Mouse (Mus musculus): ENCODE measurements around the gene Gm4788. TPM values are rescaled to one million over a fixed set of nuclear protein-coding genes. Genes with fewer than 3 reads are reported as not detected.
"Not testable (repeated sequence)": the region's sequence is repeated elsewhere in the genome, so short reads cannot be mapped to it uniquely, and the experiment has no call there.

The Gm4788 gene
- polyA plus RNA-seq (2015; fragmentation: Nextera tagmentation; extraction: Ambion mirVana): not detected in 2 replicates

- H3K27me3 ChIP-seq: no peaks in the 10 kb centered on the region
- H3K9me3 ChIP-seq (replicated peaks): no peaks in the 10 kb centered on the region
- ATAC-seq: no peak
- H3K27ac ChIP-seq: no peak within 1 kb of the TSS
- no peaks in the 10 kb centered on the region for H3K36me3 ChIP-seq (ENCODE audit: poor library complexity, severe bottlenecking)
- no peak within 1 kb of the TSS for H3K9ac ChIP-seq
- no peaks in the 10 kb centered on the region for H3K4me1 ChIP-seq
- no peak within 1 kb of the TSS for H3K4me3 ChIP-seq
- H3K4me2 ChIP-seq: no peak within 1 kb of the TSS
- 94% methylated on average over 1 of the region's 1 CpGs for WGBS
Measured at GRCm38 (mm10) chr1:139781143-139781542, at the start of gene Gm4788. TSS of gene Gm4788 (minus strand) at chr1:139781243.

GRCm38 (mm10) chr1:139808594-139808993 is 27.6 kb upstream of the Gm4788 start:
- Histone ChIP-seq H3K4me3 (no peak overlapping the region), H3K27ac (no peak overlapping the region), H3K4me2 (no peak overlapping the region), H3K4me1 (no peaks in the 10 kb centered on the region), H3K27me3 (no peaks in the 10 kb centered on the region), H3K9ac (no peak overlapping the region), H3K9me3 (replicated peaks) (no peaks in the 10 kb centered on the region), H3K36me3 (ENCODE audit: poor library complexity, severe bottlenecking) (no peaks in the 10 kb centered on the region)
- ATAC-seq: no peak

GRCm38 (mm10) chr1:139769913-139770312 is 11.1 kb downstream of the Gm4788 start:
- not testable (repeated sequence) for H3K4me2 ChIP-seq; H3K4me3 ChIP-seq; H3K36me3 ChIP-seq (ENCODE audit: poor library complexity, severe bottlenecking); H3K9me3 ChIP-seq (replicated peaks); H3K4me1 ChIP-seq; H3K27me3 ChIP-seq; H3K9ac ChIP-seq; ATAC-seq; H3K27ac ChIP-seq
- WGBS: 94% methylated on average over 3 of the region's 3 CpGs

- not testable (repeated sequence) for ATAC-seq; H3K9me3 ChIP-seq (replicated peaks)
- WGBS: 94% methylated on average over 7 of the region's 22 CpGs
Measured at GRCm38 (mm10) chr1:139716681-139717080, 64.4 kb downstream of the Gm4788 start.

GRCm38 (mm10) chr1:139716249-139716648 is 64.8 kb downstream of the Gm4788 start:
- WGBS: 93% methylated on average over 11 of the region's 16 CpGs
- not testable (repeated sequence) for H3K4me1 ChIP-seq; H3K27me3 ChIP-seq; H3K9me3 ChIP-seq (replicated peaks); H3K4me3 ChIP-seq; ATAC-seq; H3K36me3 ChIP-seq (ENCODE audit: poor library complexity, severe bottlenecking); H3K27ac ChIP-seq; H3K9ac ChIP-seq; H3K4me2 ChIP-seq

More at GRCm38 (mm10) chr1:139716681-139717080, 64.4 kb downstream of the Gm4788 start:
- not testable (repeated sequence) for H3K27ac ChIP-seq; H3K27me3 ChIP-seq; H3K36me3 ChIP-seq (ENCODE audit: poor library complexity, severe bottlenecking); H3K4me2 ChIP-seq; H3K9ac ChIP-seq; H3K4me1 ChIP-seq; H3K4me3 ChIP-seq

- ATAC-seq; H3K9me3 ChIP-seq (replicated peaks); H3K27ac ChIP-seq; H3K9ac ChIP-seq; H3K4me3 ChIP-seq; H3K36me3 ChIP-seq (ENCODE audit: poor library complexity, severe bottlenecking); H3K4me1 ChIP-seq; H3K4me2 ChIP-seq; H3K27me3 ChIP-seq: not testable (repeated sequence)
- WGBS: 94% methylated on average over 18 of the region's 18 CpGs
Measured at GRCm38 (mm10) chr1:139649921-139650320, 131.1 kb downstream of the Gm4788 start.

Other genes with a start within 250 kb of the Gm4788 start
- not detected in 2 replicates for gene Cfhr1, start 221.0 kb downstream of the Gm4788 start, polyA plus RNA-seq (2015; fragmentation: Nextera tagmentation; extraction: Ambion mirVana)
- gene Cfhr2, start 77.5 kb upstream of the Gm4788 start, polyA plus RNA-seq (2015; fragmentation: Nextera tagmentation; extraction: Ambion mirVana): not detected in 2 replicates

Data from forebrain, embryonic 13.5 days (tissue).